Mouse (Mus musculus) cortical plate, adult 2 months (tissue): ENCODE measurements at regions not wholly inside any gene's neighbourhood (a gene's known extent, or its start where the extent isn't known, plus 50 kb on each side); places are given as distances from the start of the nearest gene placed in this dataset.
"Not testable (repeated sequence)": the region's sequence is repeated elsewhere in the genome, so short reads cannot be mapped to it uniquely, and the experiment has no call there.

ENCODE experiments used
- H3K27ac ChIP-seq: fragments of 200-500 bp; 2 replicates; pipeline ENCODE4 v1.5.1; 2012; ENCODE audit warnings: low read length, control low read depth, inconsistent platforms; ENCODE audit not compliant: insufficient read depth
- H3K4me1 ChIP-seq: fragments of 200-500 bp; 2 replicates; pipeline ENCODE4 v1.6.1; 2011; ENCODE audit warnings: low read length; ENCODE audit not compliant: control insufficient read depth, insufficient read depth
- H3K4me3 ChIP-seq: fragments of 200-500 bp; 2 replicates; pipeline ENCODE4 v1.5.1; 2011; ENCODE audit warnings: mild to moderate bottlenecking, low read length, control low read depth; ENCODE audit not compliant: insufficient read depth
- CTCF ChIP-seq: fragments of 200-500 bp; IDR thresholded peaks from 2 replicates; pipeline ENCODE4 v1.5.1; 2011; ENCODE audit warnings: mild to moderate bottlenecking, control low read depth, low read length; ENCODE audit not compliant: insufficient read depth; ENCODE audit errors: extremely low read depth
- POLR2A ChIP-seq: fragments of 200-500 bp; IDR thresholded peaks from 2 replicates; pipeline ENCODE4 v1.6.1; 2011; ENCODE audit warnings: mild to moderate bottlenecking, low read length, control low read depth; ENCODE audit not compliant: insufficient read depth; ENCODE audit errors: extremely low read depth

GRCm38 (mm10) chr13:102014958-102015357, 246.9 kb upstream of the Pik3r1 start:
- TF ChIP-seq CTCF = no peak
- Histone ChIP-seq H3K27ac (no peak overlapping the region), H3K4me1 (no peaks in the 10 kb centered on the region), H3K4me3 (no peak overlapping the region)

GRCm38 (mm10) chr13:102016518-102016917, 248.5 kb upstream of the Pik3r1 start:
- no peak for TF ChIP-seq CTCF
- TF ChIP-seq POLR2A = no peak
- Histone ChIP-seq H3K27ac (no peak overlapping the region), H3K4me1 (no peaks in the 10 kb centered on the region), H3K4me3 (no peak overlapping the region)

GRCm38 (mm10) chr13:102022273-102022672, 254.3 kb upstream of the Pik3r1 start:
- H3K4me1 ChIP-seq = no peaks in the 10 kb centered on the region
- TF ChIP-seq POLR2A = no peak
- no peak for TF ChIP-seq CTCF

GRCm38 (mm10) chr13:102022757-102023156, 254.7 kb upstream of the Pik3r1 start:
- TF ChIP-seq CTCF (no peak), POLR2A (no peak)
- Histone ChIP-seq H3K4me1 (no peaks in the 10 kb centered on the region), H3K4me3 (no peak overlapping the region), H3K27ac (no peak overlapping the region)

More at GRCm38 (mm10) chr13:102022273-102022672, 254.3 kb upstream of the Pik3r1 start:
- H3K27ac ChIP-seq = no peak overlapping the region
- H3K4me3 ChIP-seq = no peak overlapping the region

- Histone ChIP-seq H3K4me3 (no peak overlapping the region), H3K4me1 (no peaks in the 10 kb centered on the region), H3K27ac (no peak overlapping the region)
- TF ChIP-seq POLR2A = no peak
- no peak for TF ChIP-seq CTCF
Observed at GRCm38 (mm10) chr13:102023624-102024023, 255.6 kb upstream of the Pik3r1 start.

- no peaks in the 10 kb centered on the region for H3K4me1 ChIP-seq
- no peak overlapping the region for H3K27ac ChIP-seq
- H3K4me3 ChIP-seq = no peak overlapping the region
- TF ChIP-seq CTCF (no peak), POLR2A (no peak)
Observed at GRCm38 (mm10) chr13:102025138-102025537, 257.1 kb upstream of the Pik3r1 start.

GRCm38 (mm10) chr13:102025547-102025946, 257.5 kb upstream of the Pik3r1 start:
- H3K27ac ChIP-seq, H3K4me1 ChIP-seq, H3K4me3 ChIP-seq: not testable (repeated sequence)

GRCm38 (mm10) chr13:102031416-102031815, 263.4 kb upstream of the Pik3r1 start:
- no peak for TF ChIP-seq POLR2A
- TF ChIP-seq CTCF = no peak
- Histone ChIP-seq H3K4me3 (no peak overlapping the region), H3K27ac (no peak overlapping the region), H3K4me1 (no peaks in the 10 kb centered on the region; the same call in 1 of the 2 replicates)

- no peak overlapping the region for H3K27ac ChIP-seq
- TF ChIP-seq CTCF = no peak
- TF ChIP-seq POLR2A = no peak
- H3K4me1 ChIP-seq = no peaks in the 10 kb centered on the region; the same call in 1 of the 2 replicates
Observed at GRCm38 (mm10) chr13:102034484-102034883, 266.5 kb upstream of the Pik3r1 start.

GRCm38 (mm10) chr13:102036001-102036400, 268.0 kb upstream of the Pik3r1 start:
- H3K4me3 ChIP-seq = no peak overlapping the region
- no peak overlapping the region for H3K27ac ChIP-seq
- no peaks in the 10 kb centered on the region; the same call in 1 of the 2 replicates for H3K4me1 ChIP-seq
- TF ChIP-seq POLR2A (no peak), CTCF (no peak)

More at GRCm38 (mm10) chr13:102034484-102034883, 266.5 kb upstream of the Pik3r1 start:
- no peak overlapping the region for H3K4me3 ChIP-seq

GRCm38 (mm10) chr13:102036819-102037624, 269.0 kb upstream of the Pik3r1 start:
- TF ChIP-seq POLR2A (no peak), CTCF (no peak)
- H3K27ac ChIP-seq = no peak overlapping the region

More at GRCm38 (mm10) chr13:102036819-102037624, 269.0 kb upstream of the Pik3r1 start:
- Histone ChIP-seq H3K4me3 (no peak overlapping the region), H3K4me1 (no peaks in the 10 kb centered on the region)
